Mouse (Mus musculus) urinary bladder, postnatal 14 days (tissue): Measurements from ENCODE around the gene Ankle1.
A peak's percentile ranks its signal among the peaks of the same experiment; 100 is the strongest.
"Not testable (repeated sequence)": the region's sequence is repeated elsewhere in the genome, so short reads cannot be mapped to it uniquely, and the experiment has no call there.

Source experiments
- DNase-seq: peaks from one replicate; pipeline ENCODE4 v3.0.0; 2021; ENCODE audit warnings: low spot score

The Ankle1 gene

GRCm38 (mm10) chr8:71408231-71408630 is 2.4 kb downstream of the Ankle1 start:
- no peak for DNase-seq

GRCm38 (mm10) chr8:71411535-71412273 is 5.9 kb downstream of the Ankle1 start:
- DNase-seq: no peak

GRCm38 (mm10) chr8:71422121-71422520 is 16.3 kb downstream of the Ankle1 start:
- DNase-seq: no peak

- DNase-seq: not testable (repeated sequence)
Observed at GRCm38 (mm10) chr8:71432935-71433334, 27.1 kb downstream of the Ankle1 start.

GRCm38 (mm10) chr8:71437041-71437440 is 31.2 kb downstream of the Ankle1 start:
- DNase-seq: no peak

- peak; percentile 45 for DNase-seq
Observed at GRCm38 (mm10) chr8:71441404-71441803, 35.6 kb downstream of the Ankle1 start.

GRCm38 (mm10) chr8:71445096-71445495 is 39.3 kb downstream of the Ankle1 start:
- no peak for DNase-seq

- no peak for DNase-seq
Observed at GRCm38 (mm10) chr8:71451337-71451736, 45.5 kb downstream of the Ankle1 start.

GRCm38 (mm10) chr8:71451777-71452176 is 46.0 kb downstream of the Ankle1 start:
- no peak for DNase-seq

- no peak for DNase-seq
Observed at GRCm38 (mm10) chr8:71452669-71453068, 46.9 kb downstream of the Ankle1 start.

- DNase-seq: no peak
Observed at GRCm38 (mm10) chr8:71454668-71455067, 48.9 kb downstream of the Ankle1 start.

GRCm38 (mm10) chr8:71456906-71457305 is 51.1 kb downstream of the Ankle1 start:
- no peak for DNase-seq

GRCm38 (mm10) chr8:71457659-71458270 is 52.0 kb downstream of the Ankle1 start:
- no peak for DNase-seq
